Mouse (Mus musculus) heart, adult 2 months (tissue): ENCODE measurements around the gene Hrh2. TPM values are rescaled to one million over a fixed set of nuclear protein-coding genes. Genes with fewer than 3 reads are reported as not detected.

Experiments
- DNase-seq, 2 experiments: peaks; one replicate each; pipeline ENCODE4 v3.0.0; 2021
- H3K27ac ChIP-seq: fragments of 200-600 bp; 2 replicates; pipeline ENCODE4 v1.8.1; 2022
- H3K27me3 ChIP-seq: fragments of 200-500 bp; 2 replicates; pipeline ENCODE4 v1.6.1; 2012; ENCODE audit warnings: mild to moderate bottlenecking, low read length, inconsistent platforms, mixed read lengths; ENCODE audit not compliant: control insufficient read depth, insufficient read depth
- H3K36me3 ChIP-seq: fragments of 200-500 bp; 2 replicates; pipeline ENCODE4 v1.6.1; 2012; ENCODE audit warnings: low read length, inconsistent platforms; ENCODE audit not compliant: control insufficient read depth, insufficient read depth
- H3K4me1 ChIP-seq: fragments of 200-500 bp; 2 replicates; pipeline ENCODE4 v1.6.1; 2011; ENCODE audit warnings: low read length; ENCODE audit not compliant: control insufficient read depth, insufficient read depth
- H3K4me3 ChIP-seq: fragments of 200-600 bp; 2 replicates; pipeline ENCODE4 v1.8.1; 2022
- H3K79me2 ChIP-seq: fragments of 200-500 bp; replicated peaks from 2 replicates; pipeline ENCODE4 v1.6.1; 2012; ENCODE audit warnings: mild to moderate bottlenecking, inconsistent platforms, low read length, moderate library complexity, mixed read lengths; ENCODE audit not compliant: control insufficient read depth, insufficient read depth
- H3K9ac ChIP-seq: fragments of 200-500 bp; 2 replicates; pipeline ENCODE4 v1.6.1; 2012; ENCODE audit warnings: low read depth, mild to moderate bottlenecking, control low read depth, inconsistent platforms, low read length, mixed read lengths
- CTCF ChIP-seq: fragments of 200-600 bp; IDR thresholded peaks from 2 replicates; pipeline ENCODE4 v1.8.1; 2022; ENCODE audit warnings: antibody characterized with exemption, mild to moderate bottlenecking, moderate library complexity
- EP300 ChIP-seq: fragments of 200-500 bp; IDR thresholded peaks from 2 replicates; pipeline ENCODE4 v1.6.1; 2011; ENCODE audit warnings: low read depth, low read length, control low read depth; ENCODE audit not compliant: insufficient read depth
- POLR2A ChIP-seq: fragments of 200-500 bp; IDR thresholded peaks from 2 replicates; pipeline ENCODE4 v1.6.1; 2011; ENCODE audit warnings: mild to moderate bottlenecking, low read depth, low read length, control low read depth; ENCODE audit not compliant: insufficient read depth
- WGBS: fragments of 180-500 bp; shearing (Covaris S2); methylation state at CpG from one replicate; pipeline ENCODE4 v1.1.7; 2018; 5-methylcytosine and 5-hydroxymethylcytosine counted together
- intact Hi-C: fragments of 180-260 bp; cut with DNase I; formaldehyde crosslinking; loops from one replicate; pipeline ENCODE4 v1.15.1; 2025
- polyA plus RNA-seq: library from polyadenylated mRNA; depleted of rRNA; stranded (reverse); fragments of >200 nt; gene quantifications from 2 replicates; pipeline ENCODE4 v1.2.3, GENCODE M21; 2012; rRNA removed
- total RNA-seq, 2 experiments: library from RNA; stranded (reverse); gene quantifications; 2 replicates each; pipeline ENCODE4 v1.2.3; 2021

The Hrh2 gene
- total and polyA plus RNA-seq, 3 experiments: 0.23 to 0.68 (median 0.34) TPM

- Histone ChIP-seq H3K9ac (no peak overlapping the region), H3K4me1 (peaks cover 1% of the 10 kb centered on the region; the same call in 1 of the 2 replicates)
- WGBS: 66% methylated on average over 6 of the region's 6 CpGs
These were observed 85.5 kb downstream of the Hrh2 start for GRCm38 (mm10) chr13:54277406-54277805.

GRCm38 (mm10) chr13:54280366-54280765, 88.4 kb downstream of the Hrh2 start:
- TF ChIP-seq EP300 (no peak), CTCF (no peak), POLR2A (no peak)
- no peak for DNase-seq
- Histone ChIP-seq H3K36me3 (no peaks in the 10 kb centered on the region), H3K27ac (no peak overlapping the region), H3K79me2 (no peaks in the 10 kb centered on the region), H3K9ac (no peak overlapping the region), H3K4me3 (no peak overlapping the region), H3K4me1 (peaks cover 4% of the 10 kb centered on the region), H3K27me3 (no peaks in the 10 kb centered on the region)
- WGBS: 61% methylated on average over 7 of the region's 7 CpGs
- intact Hi-C loops: no loop called here

More at GRCm38 (mm10) chr13:54277406-54277805, 85.5 kb downstream of the Hrh2 start:
- Histone ChIP-seq H3K27me3 (no peaks in the 10 kb centered on the region), H3K36me3 (no peaks in the 10 kb centered on the region), H3K27ac (no peak overlapping the region), H3K4me3 (no peak overlapping the region), H3K79me2 (no peaks in the 10 kb centered on the region)
- TF ChIP-seq EP300 (no peak), POLR2A (no peak), CTCF (no peak)
- no peak for DNase-seq
- intact Hi-C loops: no loop called here

GRCm38 (mm10) chr13:54281149-54281548, 89.2 kb downstream of the Hrh2 start:
- Histone ChIP-seq H3K27ac (no peak overlapping the region), H3K36me3 (no peaks in the 10 kb centered on the region), H3K27me3 (no peaks in the 10 kb centered on the region), H3K9ac (no peak overlapping the region), H3K79me2 (no peaks in the 10 kb centered on the region), H3K4me1 (peaks cover 4% of the 10 kb centered on the region), H3K4me3 (no peak overlapping the region)
- 68% methylated on average over 7 of the region's 7 CpGs for WGBS
- no peak for DNase-seq
- intact Hi-C loops: no loop called here
- TF ChIP-seq EP300 (no peak), CTCF (no peak), POLR2A (no peak)

- 45% methylated on average over 8 of the region's 8 CpGs for WGBS
- no peak for DNase-seq
- no peak overlapping the region for H3K27ac ChIP-seq
These were observed 89.7 kb downstream of the Hrh2 start for GRCm38 (mm10) chr13:54281623-54282022.

GRCm38 (mm10) chr13:54282149-54282860, 90.4 kb downstream of the Hrh2 start:
- no peak for DNase-seq
- Histone ChIP-seq H3K27ac (no peak overlapping the region), H3K36me3 (no peaks in the 10 kb centered on the region), H3K4me3 (no peak overlapping the region), H3K27me3 (no peaks in the 10 kb centered on the region), H3K9ac (no peak overlapping the region), H3K4me1 (peaks cover 4% of the 10 kb centered on the region), H3K79me2 (no peaks in the 10 kb centered on the region)
- TF ChIP-seq EP300 (no peak), CTCF (no peak), POLR2A (no peak)
- intact Hi-C loops: no loop called here
- WGBS: 17% methylated on average over 17 of the region's 17 CpGs

More at GRCm38 (mm10) chr13:54281623-54282022, 89.7 kb downstream of the Hrh2 start:
- no peaks in the 10 kb centered on the region for H3K27me3 ChIP-seq
- H3K4me1 ChIP-seq: peaks cover 4% of the 10 kb centered on the region
- intact Hi-C loops: no loop called here
- TF ChIP-seq POLR2A: no peak
- no peak for TF ChIP-seq EP300
- no peak for TF ChIP-seq CTCF
- no peaks in the 10 kb centered on the region for H3K79me2 ChIP-seq
- H3K9ac ChIP-seq: no peak overlapping the region
- no peak overlapping the region for H3K4me3 ChIP-seq
- no peaks in the 10 kb centered on the region for H3K36me3 ChIP-seq

- 4% methylated on average over 10 of the region's 10 CpGs for whole genome bisulfite sequencing
- DNase-seq: peak; percentile 27 to 28
- Histone ChIP-seq H3K27ac (no peak overlapping the region), H3K9ac (no peak overlapping the region), H3K27me3 (no peaks in the 10 kb centered on the region), H3K79me2 (no peaks in the 10 kb centered on the region), H3K36me3 (no peaks in the 10 kb centered on the region), H3K4me1 (peaks cover 4% of the 10 kb centered on the region), H3K4me3 (no peak overlapping the region; the same call in 1 of the 2 replicates)
- intact Hi-C loops: no loop called here
- TF ChIP-seq EP300: no peak
- TF ChIP-seq CTCF: no peak
- TF ChIP-seq POLR2A: no peak
These were observed 90.9 kb downstream of the Hrh2 start for GRCm38 (mm10) chr13:54282861-54283206.

Other genes starting within 250 kb of the Hrh2 start
- under 1 TPM; 0.05 to 0.30 TPM for gene Drd1, start 136.4 kb upstream of the Hrh2 start, total RNA-seq
- 0.12 and 0.27 TPM in 2 replicates for gene Drd1, start 136.4 kb upstream of the Hrh2 start, polyA plus RNA-seq
- 1 to 10 TPM; 8.1 to 8.5 TPM for gene Sfxn1, start 120.3 kb upstream of the Hrh2 start, total RNA-seq
- 6.8 and 7.9 TPM in 2 replicates for gene Sfxn1, start 120.3 kb upstream of the Hrh2 start, polyA plus RNA-seq
- 1 to 10 TPM; 2.3 to 2.4 TPM for gene Cplx2, start 179.2 kb downstream of the Hrh2 start, total RNA-seq
- 3.0 and 4.2 TPM in 2 replicates for gene Cplx2, start 179.2 kb downstream of the Hrh2 start, polyA plus RNA-seq